Mouse (Mus musculus) E14TG2a.4 (cell line): ENCODE measurements around the gene Ticrr.

ENCODE experiments used
- CTCF ChIP-seq: conservative IDR thresholded peaks from 2 replicates; pipeline ENCODE4 v1.5.1; 2014; ENCODE audit warnings: low read length
- NANOG ChIP-seq: IDR thresholded peaks from 2 replicates; pipeline ENCODE4 v1.6.1; 2014; ENCODE audit warnings: borderline replicate concordance, low read length, mixed read lengths
- POU5F1 ChIP-seq: IDR thresholded peaks from 2 replicates; pipeline ENCODE4 v1.6.1; 2014; ENCODE audit warnings: low read length, borderline replicate concordance

DNA sequence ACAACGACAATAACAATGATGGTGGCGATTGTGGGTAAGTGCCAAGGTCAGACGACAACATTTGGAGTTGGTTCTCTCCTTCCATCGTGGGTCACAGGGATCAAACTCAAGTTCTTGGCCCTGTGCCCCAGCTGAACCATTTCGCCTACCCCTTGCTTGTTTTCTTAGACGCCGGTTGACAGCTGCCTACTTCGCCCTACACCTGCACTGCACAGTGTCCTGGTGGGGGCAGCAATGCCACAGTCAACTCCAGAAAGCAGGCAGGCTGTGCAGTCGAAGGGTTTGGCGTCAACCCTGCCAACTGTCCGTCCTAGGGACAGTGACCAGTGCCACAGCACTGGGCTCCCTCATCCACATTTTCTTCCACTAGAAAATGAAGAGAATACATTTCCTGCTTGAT is 46.7 kb upstream of the Ticrr start:
- TF ChIP-seq NANOG, result no peak
- TF ChIP-seq CTCF, result no peak
- no peak for TF ChIP-seq POU5F1
